Mouse (Mus musculus) hindbrain, embryonic 11.5 days (tissue): ENCODE measurements at regions not wholly inside any gene's neighbourhood (a gene's known extent, or its start where the extent isn't known, plus 50 kb on each side); places are given as distances from the start of the nearest gene placed in this dataset.

Experiments
- ATAC-seq: fragments of 200-750 bp; cut with Nextera tagmentation; 2 replicates; pipeline ENCODE4 v1.8.0; 2017; ENCODE audit warnings: mild to moderate bottlenecking, moderate TSS enrichment, moderate library complexity; ENCODE audit not compliant: low FRiP score
- DNase-seq: peaks from one replicate; pipeline ENCODE4 v3.0.0-alpha.2; 2015; ENCODE audit warnings: low spot score
- H3K27ac ChIP-seq: fragments of 300-500 bp; sonication (generic); 2 replicates; pipeline ENCODE4 v1.5.1; 2014; ENCODE audit warnings: mild to moderate bottlenecking, low read depth, low read length
- H3K27me3 ChIP-seq: fragments of 300-500 bp; sonication (generic); 2 replicates; pipeline ENCODE4 v1.6.1; 2014; ENCODE audit warnings: mild to moderate bottlenecking, low read length, moderate library complexity, mixed read lengths; ENCODE audit not compliant: control insufficient read depth, insufficient read depth
- H3K36me3 ChIP-seq: fragments of 300-500 bp; sonication (generic); 2 replicates; pipeline ENCODE4 v1.6.1; 2014; ENCODE audit warnings: mild to moderate bottlenecking, low read length, moderate library complexity, mixed read lengths; ENCODE audit not compliant: control insufficient read depth, insufficient read depth
- H3K4me1 ChIP-seq: fragments of 300-500 bp; sonication (generic); replicated peaks from 2 replicates; pipeline ENCODE4 v1.6.1; 2014; ENCODE audit warnings: low read length, mixed read lengths; ENCODE audit not compliant: control insufficient read depth, insufficient read depth
- H3K4me2 ChIP-seq: fragments of 300-500 bp; sonication (generic); replicated peaks from 2 replicates; pipeline ENCODE4 v1.6.1; 2014; ENCODE audit warnings: mild to moderate bottlenecking, low read depth, low read length
- H3K4me3 ChIP-seq: fragments of 300-500 bp; sonication (generic); 2 replicates; pipeline ENCODE4 v1.5.1; 2014; ENCODE audit warnings: low read depth, low read length
- H3K9ac ChIP-seq: fragments of 300-500 bp; sonication (generic); 2 replicates; pipeline ENCODE4 v1.6.1; 2014; ENCODE audit warnings: low read depth, low read length
- H3K9me3 ChIP-seq: fragments of 300-500 bp; sonication (generic); 2 replicates; pipeline ENCODE4 v1.6.1; 2016; ENCODE audit warnings: low read length; ENCODE audit not compliant: control insufficient read depth
- WGBS: fragments of 180-500 bp; shearing (Covaris S2); extraction: QIAGEN DNeasy Blood & Tissue Kit; methylation state at CpG from one replicate; pipeline ENCODE4 v1.1.7; 2014; 5-methylcytosine and 5-hydroxymethylcytosine counted together

DNA sequence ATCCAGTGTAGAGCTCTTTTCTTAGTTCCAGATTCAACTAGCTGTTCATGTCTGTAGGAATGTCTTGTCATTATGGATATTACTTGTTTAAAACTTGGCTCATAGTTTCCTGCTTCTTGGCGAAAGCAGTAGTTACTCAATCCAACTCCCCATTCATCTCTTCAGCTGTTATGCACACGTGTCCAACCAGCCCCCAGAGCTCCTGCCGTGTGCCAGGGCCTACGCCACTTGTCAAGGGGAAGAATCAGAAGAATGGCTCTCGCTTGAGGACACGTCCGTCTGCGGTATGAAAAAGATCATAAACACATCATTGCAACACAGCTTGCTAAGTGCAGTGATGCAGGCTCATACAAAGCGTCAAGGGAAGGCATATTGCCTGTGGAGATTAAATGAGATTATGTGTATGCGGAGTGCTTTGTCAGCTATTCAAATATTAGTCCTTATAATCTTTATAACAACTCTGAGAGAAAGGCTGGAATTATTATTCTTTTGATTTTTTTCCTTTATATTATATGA, 223.0 kb upstream of the Chd6 start:
- Histone ChIP-seq H3K4me2 (no peak overlapping the region), H3K27me3 (no peaks in the 10 kb centered on the region), H3K36me3 (no peaks in the 10 kb centered on the region), H3K4me1 (no peaks in the 10 kb centered on the region), H3K9me3 (no peaks in the 10 kb centered on the region), H3K27ac (no peak overlapping the region), H3K4me3 (no peak overlapping the region), H3K9ac (no peak overlapping the region)
- 90% methylated on average over 10 of the region's 10 CpGs for WGBS
- DNase-seq, result no peak
- ATAC-seq, result no peak

DNA sequence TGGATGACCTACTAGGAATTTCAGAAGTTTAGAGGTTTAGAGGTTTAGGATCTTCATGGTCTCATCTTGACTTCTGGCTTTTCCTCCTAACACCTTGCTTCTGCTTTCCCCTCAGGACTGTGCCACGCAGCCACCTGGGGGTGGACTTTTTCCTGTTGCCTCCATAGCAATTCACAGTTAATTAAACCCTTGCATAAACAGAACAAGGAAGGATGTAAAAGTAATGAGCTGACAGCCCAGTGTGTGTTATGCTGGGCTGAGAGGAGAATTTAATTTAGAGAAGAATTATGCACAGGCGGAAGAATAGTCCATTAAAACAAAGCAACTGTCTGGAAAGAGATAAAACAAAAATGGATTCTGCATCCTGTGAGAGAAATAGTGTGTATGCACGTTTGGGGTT, 193.9 kb upstream of the Chd6 start:
- H3K36me3 ChIP-seq, result no peaks in the 10 kb centered on the region
- H3K4me3 ChIP-seq, result no peak overlapping the region
- H3K9ac ChIP-seq, result no peak overlapping the region
- H3K4me2 ChIP-seq, result no peak overlapping the region
- no peaks in the 10 kb centered on the region for H3K4me1 ChIP-seq
- no peak overlapping the region for H3K27ac ChIP-seq
- no peaks in the 10 kb centered on the region for H3K9me3 ChIP-seq
- H3K27me3 ChIP-seq, result no peaks in the 10 kb centered on the region
- no peak for DNase-seq
- WGBS, result 74% methylated on average over 3 of the region's 3 CpGs
- no peak for ATAC-seq

DNA sequence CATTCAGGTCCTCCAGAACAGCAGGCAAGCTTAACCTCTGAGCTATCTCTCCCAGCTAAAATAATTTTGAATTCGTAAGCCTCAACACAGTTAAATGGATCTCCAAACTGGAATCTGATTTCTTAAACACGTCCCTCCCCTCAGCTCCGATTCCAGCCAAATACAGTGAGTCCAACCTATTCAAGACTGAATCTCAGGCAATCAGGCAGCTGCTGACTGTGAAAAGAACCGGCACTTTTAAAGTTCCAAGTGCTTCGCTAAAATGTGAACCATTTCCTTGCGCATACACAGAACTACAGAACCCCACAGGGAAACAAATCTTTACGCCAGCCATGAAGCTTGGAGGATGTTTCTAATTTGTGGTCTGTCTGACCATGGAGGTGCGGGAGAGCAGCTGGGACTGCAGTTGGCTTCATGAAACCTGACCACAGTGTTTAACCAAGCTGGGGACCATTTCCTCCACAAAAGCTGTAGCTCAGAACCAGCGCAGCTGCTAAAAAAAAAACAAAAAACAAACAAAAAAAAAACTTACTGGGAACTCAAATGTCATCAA, 160.1 kb upstream of the Chd6 start:
- Histone ChIP-seq H3K9ac (no peak overlapping the region), H3K27ac (no peak overlapping the region), H3K27me3 (no peaks in the 10 kb centered on the region), H3K4me3 (no peak overlapping the region), H3K4me2 (no peak overlapping the region), H3K9me3 (no peaks in the 10 kb centered on the region), H3K36me3 (no peaks in the 10 kb centered on the region), H3K4me1 (no peaks in the 10 kb centered on the region)
- 66% methylated on average over 9 of the region's 9 CpGs for WGBS
- no peak for ATAC-seq
- DNase-seq, result no peak

DNA sequence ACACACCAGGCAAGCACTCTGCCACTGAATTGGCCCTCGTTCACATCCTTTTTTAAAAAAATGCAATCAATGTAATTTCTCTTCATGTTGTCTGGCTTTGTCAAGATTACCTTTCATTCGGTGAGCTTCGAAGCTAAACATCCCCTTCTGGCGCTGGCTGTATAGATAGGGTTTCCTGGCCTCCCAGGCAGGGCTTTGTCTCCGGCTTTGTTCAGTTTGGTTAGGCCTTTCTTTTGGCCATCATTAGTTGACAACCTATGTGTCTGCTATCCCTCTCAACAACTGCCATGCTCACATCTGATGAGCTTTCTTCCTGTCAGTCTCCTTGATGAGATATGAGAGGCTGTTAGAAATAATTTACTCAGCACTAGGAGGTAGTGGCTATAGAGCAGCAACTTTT, 157.6 kb upstream of the Chd6 start:
- no peaks in the 10 kb centered on the region for H3K9me3 ChIP-seq
- H3K4me1 ChIP-seq, result no peaks in the 10 kb centered on the region
- no peaks in the 10 kb centered on the region for H3K27me3 ChIP-seq
- H3K4me3 ChIP-seq, result no peak overlapping the region
- H3K9ac ChIP-seq, result no peak overlapping the region
- ATAC-seq (no peak), DNase-seq (no peak)
- 28% methylated on average over 5 of the region's 5 CpGs for WGBS
- H3K27ac ChIP-seq, result no peak overlapping the region
- H3K4me2 ChIP-seq, result no peak overlapping the region
- no peaks in the 10 kb centered on the region for H3K36me3 ChIP-seq

DNA sequence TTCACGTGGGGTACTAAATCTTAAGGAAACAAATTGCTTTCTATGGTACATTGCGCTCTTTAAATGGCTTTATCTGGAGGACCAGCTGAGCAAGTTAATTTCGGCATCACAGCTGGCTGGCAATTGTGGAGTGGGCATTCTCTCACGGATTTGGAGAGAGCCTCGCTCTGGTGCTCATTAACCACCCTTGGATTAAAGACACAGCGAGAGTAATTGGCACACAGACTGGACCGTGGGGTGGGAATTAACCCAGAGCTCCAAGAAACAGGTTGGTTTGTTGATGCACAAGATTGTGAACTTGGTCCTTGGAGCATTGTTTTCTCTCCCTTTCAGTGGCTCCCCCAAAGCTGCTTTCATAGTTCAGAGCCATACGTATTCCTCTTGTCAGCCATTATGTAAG, 156.3 kb upstream of the Chd6 start:
- Histone ChIP-seq H3K4me1 (no peaks in the 10 kb centered on the region), H3K9ac (no peak overlapping the region), H3K27ac (no peak overlapping the region), H3K9me3 (no peaks in the 10 kb centered on the region), H3K36me3 (no peaks in the 10 kb centered on the region), H3K4me3 (no peak overlapping the region), H3K4me2 (no peak overlapping the region), H3K27me3 (no peaks in the 10 kb centered on the region)
- WGBS, result 69% methylated on average over 8 of the region's 8 CpGs
- no peak for DNase-seq
- no peak for ATAC-seq

DNA sequence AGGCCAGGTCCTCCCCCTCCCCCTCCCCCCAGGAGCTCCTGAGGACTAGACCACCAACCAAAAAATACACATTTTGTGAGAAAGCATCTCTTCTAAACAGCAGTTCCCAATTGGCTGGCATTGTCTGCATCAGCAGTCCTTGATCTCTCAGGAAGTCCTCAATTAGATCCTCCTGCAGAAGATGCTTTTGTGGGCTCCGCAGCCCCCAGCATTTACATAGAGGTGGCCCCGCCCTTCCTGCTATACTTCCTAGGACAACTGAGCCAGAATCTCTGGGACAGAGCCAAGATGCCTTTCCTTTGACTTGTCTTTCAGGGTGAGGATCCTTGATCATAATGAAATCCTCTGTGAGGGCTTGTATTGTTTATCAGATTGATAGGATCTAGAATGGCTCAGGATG, 143.9 kb upstream of the Chd6 start:
- Histone ChIP-seq H3K36me3 (no peaks in the 10 kb centered on the region), H3K9me3 (no peaks in the 10 kb centered on the region), H3K4me1 (no peaks in the 10 kb centered on the region), H3K27ac (no peak overlapping the region), H3K27me3 (no peaks in the 10 kb centered on the region), H3K9ac (no peak overlapping the region), H3K4me3 (no peak overlapping the region), H3K4me2 (no peak overlapping the region)
- WGBS, result 87% methylated on average over 2 of the region's 2 CpGs
- no peak for DNase-seq
- ATAC-seq, result no peak

DNA sequence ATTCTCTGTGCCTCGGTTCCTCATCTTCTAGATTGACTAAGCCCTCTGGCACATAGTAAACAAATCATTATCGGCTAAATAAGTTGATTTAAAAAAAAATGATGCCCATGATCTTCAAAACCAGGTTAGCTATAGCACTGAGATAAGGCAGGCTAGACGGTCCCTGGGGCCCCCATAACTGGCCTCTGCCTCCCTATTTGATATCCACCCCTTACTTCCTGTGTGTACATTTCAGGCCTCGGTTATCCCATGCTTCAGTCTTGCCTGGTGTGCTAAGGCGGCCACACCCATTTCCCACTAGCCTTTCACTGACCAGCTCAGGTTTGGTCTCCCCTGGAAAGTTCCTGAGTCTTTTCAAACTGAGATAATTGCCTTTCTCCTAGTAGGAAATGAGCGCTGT, 132.8 kb upstream of the Chd6 start:
- no peaks in the 10 kb centered on the region for H3K9me3 ChIP-seq
- no peak overlapping the region for H3K4me2 ChIP-seq
- no peaks in the 10 kb centered on the region for H3K27me3 ChIP-seq
- H3K27ac ChIP-seq, result no peak overlapping the region
- WGBS, result 91% methylated on average over 6 of the region's 6 CpGs
- H3K4me1 ChIP-seq, result no peaks in the 10 kb centered on the region
- DNase-seq (no peak), ATAC-seq (no peak)
- no peak overlapping the region for H3K4me3 ChIP-seq
- no peak overlapping the region for H3K9ac ChIP-seq
- no peaks in the 10 kb centered on the region for H3K36me3 ChIP-seq

DNA sequence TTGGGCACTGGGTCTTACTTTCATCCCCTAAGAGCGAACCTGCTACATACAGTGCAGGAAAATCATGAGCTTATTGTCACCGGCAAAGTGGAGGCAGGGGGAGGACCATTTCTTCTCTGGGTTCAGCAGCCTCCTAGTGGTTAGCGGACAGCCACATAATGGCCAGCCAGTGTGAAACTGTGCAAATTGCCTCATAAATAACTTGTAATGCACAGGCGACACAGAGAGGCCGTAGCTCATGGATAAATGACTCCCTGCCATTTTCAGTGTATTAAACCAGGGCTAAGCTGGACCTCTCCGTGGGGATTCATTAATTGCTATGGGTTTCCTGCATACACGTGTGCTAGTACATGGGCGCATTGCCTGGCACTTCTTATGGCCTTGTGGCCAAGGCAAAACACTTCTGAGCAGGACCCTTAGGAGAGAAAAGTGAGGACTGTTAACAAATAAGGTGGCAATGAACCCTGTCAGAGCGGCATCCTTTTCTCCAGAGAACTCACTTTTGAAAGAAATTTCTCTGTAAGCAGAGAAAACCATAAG, 128.5 kb upstream of the Chd6 start:
- no peaks in the 10 kb centered on the region for H3K4me1 ChIP-seq
- no peak for ATAC-seq
- DNase-seq, result peak; percentile 2
- H3K4me3 ChIP-seq, result no peak overlapping the region
- H3K36me3 ChIP-seq, result no peaks in the 10 kb centered on the region
- no peaks in the 10 kb centered on the region for H3K9me3 ChIP-seq
- no peak overlapping the region for H3K27ac ChIP-seq
- no peak overlapping the region for H3K9ac ChIP-seq
- no peak overlapping the region for H3K4me2 ChIP-seq
- no peaks in the 10 kb centered on the region for H3K27me3 ChIP-seq
- WGBS, result 73% methylated on average over 9 of the region's 9 CpGs

DNA sequence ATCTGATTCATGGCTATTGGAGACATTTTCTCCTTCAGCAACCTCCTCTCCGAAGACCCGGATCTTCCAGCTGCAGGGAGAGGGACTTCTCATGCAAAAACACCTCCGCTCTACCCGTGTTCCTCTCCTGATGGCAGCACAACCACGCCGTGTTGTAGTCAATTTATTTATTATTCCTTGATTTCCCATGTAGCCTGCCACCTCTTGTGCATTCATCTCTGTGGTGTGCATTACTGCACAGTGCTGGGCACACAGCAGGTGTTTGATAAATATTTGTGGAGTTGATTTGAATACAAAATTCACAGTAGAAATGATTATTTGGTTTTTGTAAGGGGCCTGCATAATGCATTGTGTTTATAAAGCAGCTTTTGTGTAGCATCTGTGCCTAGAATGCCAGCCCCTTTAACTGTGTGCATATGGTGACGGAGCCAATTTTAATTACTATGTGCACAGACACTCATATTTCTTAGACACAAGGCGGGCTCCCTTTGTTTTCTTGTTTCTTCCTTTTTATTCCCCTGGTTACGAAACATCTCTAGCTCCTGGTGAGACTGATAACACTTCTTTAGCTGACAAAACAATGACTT, 124.4 kb upstream of the Chd6 start:
- ATAC-seq (no peak), DNase-seq (no peak)
- no peak overlapping the region for H3K27ac ChIP-seq
- H3K4me3 ChIP-seq, result no peak overlapping the region
- no peaks in the 10 kb centered on the region for H3K27me3 ChIP-seq
- WGBS, result 77% methylated on average over 9 of the region's 9 CpGs
- no peaks in the 10 kb centered on the region for H3K36me3 ChIP-seq
- no peak overlapping the region for H3K9ac ChIP-seq
- H3K4me2 ChIP-seq, result no peak overlapping the region
- no peaks in the 10 kb centered on the region for H3K4me1 ChIP-seq
- no peaks in the 10 kb centered on the region for H3K9me3 ChIP-seq
